Mouse (Mus musculus) heart, adult 2 months (tissue): ENCODE data around the gene 4933424G06Rik.

Experiments
- CTCF ChIP-seq: fragments of 200-600 bp; IDR thresholded peaks from 2 replicates; pipeline ENCODE4 v1.8.1; 2022; ENCODE audit warnings: antibody characterized with exemption, mild to moderate bottlenecking, moderate library complexity
- EP300 ChIP-seq: fragments of 200-500 bp; IDR thresholded peaks from 2 replicates; pipeline ENCODE4 v1.6.1; 2011; ENCODE audit warnings: low read depth, low read length, control low read depth; ENCODE audit not compliant: insufficient read depth

- no peak for TF ChIP-seq EP300
- TF ChIP-seq CTCF, result no peak
Measured at GRCm38 (mm10) chr1:36697030-36697429, 12.9 kb upstream of the 4933424G06Rik start.
